Comparison of ENCODE assay signal across 27 mouse cellular contexts in genomic region chr2:105232386-105232785, GRCm38 (mm10). TPM values are rescaled to one million over a fixed set of nuclear protein-coding genes. Genes with fewer than 3 reads are reported as not detected.
"Had no signal": no experiment of that assay in that cellular context is flagged by ENCODE, and none has a peak within 500 bp of the region (broad histone marks: within the 10 kb centered on the region; RNA-seq: fewer than 3 reads in every experiment).

No protein-coding gene starts in this region.

- DNase-seq: gastrocnemius, adult 2 months; gastrocnemius, postnatal 10 days; gastrocnemius, postnatal 25 days; heart, adult 18-20 months; heart, postnatal 10 days; heart, postnatal 4 days; kidney, postnatal 10 days; kidney, postnatal 4 days; liver; liver, embryonic 13.5 days; liver, postnatal 0 days had no signal

- H3K4me2 ChIP-seq: heart, embryonic 12.5 days; hindbrain, embryonic 12.5 days; hindbrain, embryonic 14.5 days; intestine, embryonic 15.5 days; limb, embryonic 12.5 days; liver, embryonic 11.5 days; liver, embryonic 13.5 days; liver, embryonic 15.5 days had no signal

- H3K4me3 ChIP-seq: gastrocnemius, adult 2 months; heart, embryonic 10.5 days; heart, embryonic 12.5 days; hindbrain, embryonic 10.5 days; hindbrain, embryonic 12.5 days; intestine, embryonic 15.5 days; layer of hippocampus, adult 2 months; left cerebral cortex, adult 2 months; limb, embryonic 10.5 days; limb, embryonic 12.5 days; liver, embryonic 13.5 days; liver, embryonic 15.5 days had no signal

- ATAC-seq: hindbrain, embryonic 16.5 days; inflammation-experienced regulatory T-cells, adult 6 months; intestine, embryonic 15.5 days; intestine, postnatal 0 days; liver, postnatal 0 days had no signal

- H3K27me3 ChIP-seq: intestine, embryonic 15.5 days; liver, embryonic 13.5 days; liver, embryonic 15.5 days had no signal

- H3K27ac ChIP-seq: gastrocnemius, adult 2 months; heart, embryonic 10.5 days; hindbrain, embryonic 10.5 days; hindbrain, embryonic 12.5 days; hindbrain, embryonic 14.5 days; intestine, embryonic 15.5 days; layer of hippocampus, adult 2 months; left cerebral cortex, adult 2 months; limb, embryonic 10.5 days; limb, embryonic 12.5 days; liver, embryonic 13.5 days; liver, embryonic 15.5 days had no signal

- H3K36me3 ChIP-seq: heart, embryonic 10.5 days; heart, embryonic 12.5 days; hindbrain, embryonic 10.5 days; hindbrain, embryonic 12.5 days; intestine, embryonic 15.5 days; limb, embryonic 10.5 days; limb, embryonic 12.5 days; liver, embryonic 13.5 days; liver, embryonic 15.5 days had no signal

- H3K9ac ChIP-seq: heart, embryonic 12.5 days; hindbrain, embryonic 12.5 days; hindbrain, embryonic 14.5 days; intestine, embryonic 15.5 days; limb, embryonic 12.5 days; liver, embryonic 13.5 days; liver, embryonic 15.5 days; liver, postnatal 0 days had no signal

- H3K9me3 ChIP-seq: heart, embryonic 10.5 days; heart, embryonic 12.5 days; hindbrain, embryonic 10.5 days; hindbrain, embryonic 12.5 days; intestine, embryonic 15.5 days; limb, embryonic 10.5 days; limb, embryonic 12.5 days; liver, embryonic 13.5 days; liver, embryonic 15.5 days had no signal

RNA-seq across cellular contexts. Expression of gene Them7, which starts 8.3 kb away (rescaled TPM):
- polyA plus RNA-seq: frontal cortex, adult 2 months; hindbrain, embryonic 14.5 days; inflammation-experienced regulatory T-cells, adult 6 months had no signal
